Mouse (Mus musculus) neutrophil, adult 5-6 weeks (primary cell): ENCODE results near the gene Plgrkt. TPM values are rescaled to one million over a fixed set of nuclear protein-coding genes. Genes with fewer than 3 reads are reported as not detected.

Experiments
- ATAC-seq: fragments of 151-379, 151-347 bp; 2 replicates; pipeline ENCODE4 v1.8.0; 2017; ENCODE audit warnings: mild to moderate bottlenecking, moderate TSS enrichment; ENCODE audit not compliant: insufficient number of reproducible peaks, poor library complexity, low FRiP score, severe bottlenecking; ENCODE audit errors: extremely low read depth
- total RNA-seq: library from RNA; stranded (forward); fragments of 200-1000 nt; gene quantifications from 2 replicates; pipeline ENCODE4 v1.2.3, GENCODE M21; 2017

Plgrkt gene
- total RNA-seq, 1 experiment from 2014 or later = 158 TPM

DNA sequence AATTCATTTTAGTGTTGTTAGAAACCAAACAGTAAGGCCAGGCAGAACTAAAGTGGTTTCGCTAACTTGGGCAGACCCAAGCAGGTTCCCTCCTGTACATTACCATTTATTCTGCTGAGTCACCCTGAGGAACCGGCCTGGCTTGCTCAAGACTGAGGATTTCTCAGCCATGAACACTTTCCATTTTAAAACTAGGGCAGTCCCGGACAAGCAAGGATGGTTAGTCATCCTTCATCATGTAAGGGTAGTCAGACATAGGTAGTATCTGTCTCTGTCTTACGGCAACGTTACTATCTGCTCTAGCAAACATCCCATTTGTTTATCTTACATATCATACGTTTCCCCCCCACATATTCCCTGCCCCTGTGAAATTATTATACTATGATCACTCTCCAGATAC, 17.8 kb upstream of the Plgrkt start:
- ATAC-seq = peak; percentile 61

GRCm38 (mm10) chr19:29384412-29384811, 17.2 kb upstream of the Plgrkt start:
- ATAC-seq = no peak

DNA sequence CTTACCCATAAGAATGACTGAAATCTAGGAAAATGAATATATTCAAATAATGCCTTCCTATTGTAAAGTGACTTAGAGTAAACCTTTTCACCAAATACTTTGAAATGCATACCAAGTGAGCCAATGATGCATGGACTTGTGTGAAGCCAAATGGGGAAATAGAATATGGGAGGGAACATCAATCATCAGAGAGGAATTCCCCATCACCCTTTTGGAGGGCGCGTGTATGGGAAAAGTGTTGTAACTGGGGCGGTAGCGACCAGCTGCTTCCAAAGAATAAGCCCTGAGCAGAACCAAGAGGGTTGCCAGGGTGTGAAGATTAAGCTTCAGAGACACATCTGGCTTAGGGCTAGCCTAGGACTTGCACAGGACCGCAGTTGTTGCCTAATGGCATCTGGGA, 16.2 kb upstream of the Plgrkt start:
- ATAC-seq = no peak

DNA sequence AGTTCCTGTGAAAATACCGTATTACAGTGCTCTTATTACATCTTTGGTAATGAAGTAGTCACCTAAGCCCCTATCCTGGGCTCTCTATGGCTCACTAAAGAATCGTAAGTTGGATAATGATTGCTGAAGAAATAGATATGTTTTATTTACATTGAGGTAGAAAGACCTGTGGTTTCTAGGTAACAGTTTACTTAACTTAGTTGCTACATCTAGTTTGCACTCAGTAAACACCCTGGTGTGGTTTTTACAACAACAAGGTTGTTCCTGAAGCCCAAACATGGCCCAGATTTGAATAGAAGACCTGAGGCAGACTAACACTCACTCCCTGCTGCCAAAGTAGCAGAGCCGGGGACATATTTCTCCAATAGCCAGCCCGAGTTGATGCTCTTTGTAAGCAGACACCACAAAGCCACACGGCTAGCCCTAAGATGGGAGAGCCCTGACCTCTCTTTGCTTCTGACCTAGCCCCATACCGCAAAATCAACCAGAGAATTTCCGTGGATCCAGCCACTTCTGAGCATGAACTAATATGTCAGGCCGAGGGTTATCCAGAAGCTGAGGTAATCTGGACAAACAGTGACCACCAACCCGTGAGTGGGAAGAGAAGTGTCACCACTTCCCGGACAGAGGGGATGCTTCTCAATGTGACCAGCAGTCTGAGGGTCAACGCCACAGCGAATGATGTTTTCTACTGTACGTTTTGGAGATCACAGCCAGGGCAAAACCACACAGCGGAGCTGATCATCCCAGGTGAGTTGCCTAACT, 12.8 kb upstream of the Plgrkt start:
- no peak for ATAC-seq

GRCm38 (mm10) chr19:29376382-29376781, 9.2 kb upstream of the Plgrkt start:
- ATAC-seq = no peak

- no peak for ATAC-seq
Measured at GRCm38 (mm10) chr19:29374947-29375346, 7.8 kb upstream of the Plgrkt start.

GRCm38 (mm10) chr19:29373438-29373837, 6.2 kb upstream of the Plgrkt start:
- ATAC-seq = no peak

DNA sequence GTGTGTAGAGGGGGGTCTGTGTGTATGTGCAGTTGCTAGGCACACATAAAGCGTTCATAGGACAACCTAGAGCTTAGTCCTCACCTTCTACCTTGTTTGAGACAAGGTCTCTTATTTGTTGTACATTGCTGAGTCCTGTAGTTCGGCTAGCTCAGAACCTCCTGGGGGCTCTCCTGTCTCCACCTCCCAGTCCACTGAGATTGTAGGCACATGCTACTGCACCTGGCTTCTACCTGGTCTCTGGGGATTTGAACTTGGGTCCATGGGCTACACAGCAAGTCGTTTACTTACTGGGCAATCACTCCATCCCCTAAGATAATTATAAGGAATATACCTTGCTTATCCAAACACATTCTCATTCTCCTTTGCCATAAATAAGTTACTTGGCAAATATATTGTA, 5.4 kb upstream of the Plgrkt start:
- ATAC-seq = no peak

DNA sequence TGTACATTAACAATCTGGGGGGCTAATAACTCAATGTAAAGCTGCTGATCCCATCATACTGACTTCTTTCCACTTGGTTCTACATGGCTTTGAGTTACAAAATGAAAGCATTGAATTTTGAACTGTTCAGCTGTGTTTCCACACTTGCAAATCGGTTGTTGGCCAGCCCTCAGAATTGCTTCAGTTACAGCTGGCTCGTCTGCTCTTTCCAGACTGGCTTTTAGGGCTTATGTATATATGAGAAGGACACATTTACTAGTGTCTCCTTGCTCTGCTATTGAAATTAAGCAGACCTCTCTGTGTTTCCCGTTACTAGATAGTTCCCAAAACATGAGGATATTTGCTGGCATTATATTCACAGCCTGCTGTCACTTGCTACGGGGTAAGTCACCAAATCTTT, 4.9 kb upstream of the Plgrkt start:
- no peak for ATAC-seq

- ATAC-seq = no peak
Measured at GRCm38 (mm10) chr19:29371284-29372081, 4.3 kb upstream of the Plgrkt start.

DNA sequence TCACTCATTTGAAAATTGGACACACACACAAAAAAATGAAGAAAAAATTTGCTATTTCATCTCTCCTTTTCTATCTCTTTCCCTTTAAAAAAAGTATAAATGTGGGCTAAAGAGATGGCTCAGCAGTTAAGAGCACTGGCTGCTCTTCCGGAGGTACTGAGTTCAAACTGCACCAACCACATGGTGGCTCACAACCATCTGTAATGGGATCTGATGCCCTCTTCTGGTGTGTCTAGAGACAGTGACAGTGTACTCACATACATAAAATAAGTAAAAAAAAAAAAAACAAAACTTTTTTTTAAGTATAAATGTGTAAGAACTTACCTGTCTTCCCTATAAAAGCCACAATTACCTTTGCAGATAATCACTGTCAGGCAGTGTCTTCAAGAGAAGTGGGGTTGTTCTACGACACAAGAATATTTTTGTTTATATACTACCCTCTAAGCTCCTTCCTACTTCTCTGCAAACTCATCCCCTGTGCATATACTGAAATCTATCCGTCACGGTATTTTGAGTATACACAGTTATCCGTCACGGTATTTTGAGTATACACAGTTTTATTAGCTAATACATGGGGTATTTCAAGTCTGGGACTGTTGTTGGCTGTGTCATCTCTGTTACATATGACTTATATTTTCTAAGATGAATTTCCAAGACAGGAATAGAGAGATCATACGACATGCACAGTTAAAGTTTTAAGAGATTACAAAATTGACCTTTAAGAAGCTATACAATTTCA, 3.5 kb upstream of the Plgrkt start:
- ATAC-seq = no peak

GRCm38 (mm10) chr19:29370112-29370511, 2.9 kb upstream of the Plgrkt start:
- no peak for ATAC-seq

- ATAC-seq = no peak
Measured at GRCm38 (mm10) chr19:29368671-29369309, 1.6 kb upstream of the Plgrkt start.

GRCm38 (mm10) chr19:29368041-29368440, 851 bp upstream of the Plgrkt start:
- ATAC-seq = no peak

DNA sequence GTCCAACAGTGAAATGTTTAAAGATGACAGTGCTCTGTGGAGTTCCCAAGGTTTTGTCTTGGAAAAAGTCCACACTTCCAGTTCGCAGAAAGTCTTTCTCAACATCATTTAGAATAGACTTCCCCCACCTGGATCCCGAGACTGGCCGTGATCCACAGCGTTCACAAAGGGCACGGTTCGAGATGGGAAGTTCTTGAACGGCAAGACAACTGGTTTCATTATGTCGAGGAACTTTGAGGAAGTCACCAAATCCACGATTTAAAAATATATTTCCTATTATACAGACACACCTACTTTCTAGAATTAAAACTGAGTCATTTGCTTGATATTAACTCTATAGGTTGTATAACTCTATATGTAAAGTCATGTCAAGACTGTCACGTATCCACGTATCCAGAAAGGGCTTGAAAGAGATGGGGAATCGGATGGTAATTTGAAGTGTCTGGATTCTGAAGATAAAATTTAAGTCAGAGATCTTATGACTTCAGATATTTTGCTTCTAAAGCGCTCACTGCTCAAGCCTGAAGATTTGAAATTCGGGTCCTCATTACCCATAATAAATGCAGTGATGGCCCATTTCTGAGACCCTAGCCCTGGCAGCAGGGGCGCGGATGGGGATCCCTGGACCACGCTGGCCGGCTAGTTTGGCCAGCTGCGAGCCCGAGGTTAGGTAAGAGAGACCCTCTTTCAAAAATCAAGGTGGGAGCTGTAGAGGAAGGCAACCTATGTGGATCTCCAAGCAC, 793 bp downstream of the Plgrkt start:
- no peak for ATAC-seq

DNA sequence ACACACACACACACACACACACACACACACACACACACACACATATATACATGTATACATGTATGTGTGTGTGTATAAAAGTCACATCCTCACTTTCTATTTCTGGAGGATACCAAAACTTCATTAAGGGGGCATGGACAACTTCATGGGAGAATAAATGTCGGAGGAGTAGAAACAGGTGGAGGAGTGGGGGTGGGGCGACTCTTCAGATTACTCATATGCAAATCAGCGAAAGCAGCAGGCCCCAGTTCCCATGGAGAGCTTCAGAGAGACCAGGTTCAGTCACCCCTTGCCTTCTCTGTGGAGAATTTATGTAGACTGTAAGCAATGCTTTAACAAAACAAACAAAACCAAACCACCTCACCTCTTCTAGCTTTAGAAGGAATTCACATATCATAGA, 2.1 kb downstream of the Plgrkt start:
- no peak for ATAC-seq

DNA sequence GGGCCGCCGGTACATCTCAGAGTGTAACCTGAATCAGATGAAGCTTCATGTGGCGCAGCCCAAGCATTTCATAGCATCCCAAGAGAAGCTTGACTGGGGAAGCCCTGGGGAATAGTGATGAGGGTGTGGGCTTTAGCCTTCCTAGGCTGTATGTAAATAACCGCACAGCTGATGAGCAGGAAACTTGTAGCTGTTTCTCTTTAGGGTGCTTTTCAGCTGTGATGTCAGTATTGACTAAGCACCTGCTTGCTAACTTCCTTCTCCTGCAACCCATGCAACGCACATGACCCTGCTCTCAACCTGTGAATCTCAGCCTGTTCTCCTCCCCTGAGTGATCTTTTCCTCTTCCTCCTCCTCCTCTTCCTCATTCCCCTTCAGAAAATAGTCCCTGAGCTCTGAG, 3.1 kb downstream of the Plgrkt start:
- peak; percentile 55 for ATAC-seq

- ATAC-seq = no peak
Measured at GRCm38 (mm10) chr19:29363557-29363956, 3.6 kb downstream of the Plgrkt start.
